Mouse (Mus musculus) E14TG2a.4 (cell line): ENCODE results near the gene Srgap2.
"Not testable (repeated sequence)": the region's sequence is repeated elsewhere in the genome, so short reads cannot be mapped to it uniquely, and the experiment has no call there.

ENCODE experiments used
- H3K27me3 ChIP-seq: 2 replicates; pipeline ENCODE4 v1.6.1; 2014; ENCODE audit warnings: low read length, control low read depth; ENCODE audit not compliant: insufficient read depth
- H3K36me3 ChIP-seq: 2 replicates; pipeline ENCODE4 v1.6.1; 2014; ENCODE audit warnings: low read length, control low read depth; ENCODE audit not compliant: insufficient read depth
- H3K4me1 ChIP-seq: replicated peaks from 2 replicates; pipeline ENCODE4 v1.6.1; 2014; ENCODE audit warnings: low read depth, low read length, control low read depth
- H3K4me3 ChIP-seq: replicated peaks from 2 replicates; pipeline ENCODE4 v1.5.1; 2014; ENCODE audit warnings: mild to moderate bottlenecking, low read length
- H3K9me3 ChIP-seq: 2 replicates; pipeline ENCODE4 v1.6.1; 2014; ENCODE audit warnings: low read length, control low read depth
- CTCF ChIP-seq: conservative IDR thresholded peaks from 2 replicates; pipeline ENCODE4 v1.5.1; 2014; ENCODE audit warnings: low read length
- NANOG ChIP-seq: IDR thresholded peaks from 2 replicates; pipeline ENCODE4 v1.6.1; 2014; ENCODE audit warnings: borderline replicate concordance, low read length, mixed read lengths
- POU5F1 ChIP-seq: IDR thresholded peaks from 2 replicates; pipeline ENCODE4 v1.6.1; 2014; ENCODE audit warnings: low read length, borderline replicate concordance

Gene Srgap2

DNA sequence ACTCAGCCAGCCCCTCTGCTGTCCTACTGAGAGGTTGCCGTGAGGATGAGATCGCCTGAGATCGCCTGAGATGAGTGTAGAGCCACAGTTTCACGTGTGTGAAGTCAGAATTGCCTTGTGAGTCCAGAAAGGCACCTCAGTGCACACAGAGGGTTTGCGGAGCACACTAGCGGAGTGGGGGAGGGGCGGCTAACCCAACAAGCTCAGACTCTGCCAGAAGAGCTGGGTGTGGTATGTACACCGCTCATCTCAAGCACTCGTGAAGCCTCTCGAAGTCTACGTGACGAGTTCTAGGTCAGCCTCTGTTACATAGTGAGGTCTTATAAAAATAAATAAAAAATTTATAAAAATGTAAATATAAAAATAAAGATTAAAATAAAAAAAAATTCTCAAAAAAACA is 263.2 kb downstream of the Srgap2 start:
- no peak overlapping the region for H3K4me3 ChIP-seq
- peaks cover 31% of the 10 kb centered on the region for H3K4me1 ChIP-seq
- TF ChIP-seq POU5F1: no peak
- TF ChIP-seq NANOG: no peak
- no peak for TF ChIP-seq CTCF
- peaks cover 58% of the 10 kb centered on the region for H3K27me3 ChIP-seq
- no peaks in the 10 kb centered on the region for H3K36me3 ChIP-seq
- no peaks in the 10 kb centered on the region for H3K9me3 ChIP-seq

DNA sequence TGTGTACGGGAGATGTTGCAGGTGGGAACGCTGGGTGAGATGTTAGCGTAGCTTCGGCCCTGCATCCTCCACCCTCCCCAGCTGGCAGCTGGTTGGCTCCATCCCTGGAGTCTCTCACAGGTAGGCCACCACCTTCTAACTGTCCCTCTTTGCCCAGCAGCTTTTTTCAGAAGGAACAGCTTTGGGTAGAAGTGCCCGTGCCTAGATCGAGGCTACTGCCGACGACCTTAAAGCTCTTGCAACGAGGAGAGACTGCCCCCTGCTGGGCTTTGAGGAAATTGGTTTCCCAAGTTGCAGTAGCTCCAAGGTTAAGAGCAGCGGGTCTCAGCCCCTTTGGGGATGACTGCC is 266.9 kb downstream of the Srgap2 start:
- Histone ChIP-seq H3K9me3 (no peaks in the 10 kb centered on the region), H3K4me1 (peaks cover 32% of the 10 kb centered on the region), H3K36me3 (no peaks in the 10 kb centered on the region), H3K4me3 (peak overlapping the region; percentile 46), H3K27me3 (peaks cover 71% of the 10 kb centered on the region)
- no peak for TF ChIP-seq POU5F1
- TF ChIP-seq CTCF: peak; percentile 89

DNA sequence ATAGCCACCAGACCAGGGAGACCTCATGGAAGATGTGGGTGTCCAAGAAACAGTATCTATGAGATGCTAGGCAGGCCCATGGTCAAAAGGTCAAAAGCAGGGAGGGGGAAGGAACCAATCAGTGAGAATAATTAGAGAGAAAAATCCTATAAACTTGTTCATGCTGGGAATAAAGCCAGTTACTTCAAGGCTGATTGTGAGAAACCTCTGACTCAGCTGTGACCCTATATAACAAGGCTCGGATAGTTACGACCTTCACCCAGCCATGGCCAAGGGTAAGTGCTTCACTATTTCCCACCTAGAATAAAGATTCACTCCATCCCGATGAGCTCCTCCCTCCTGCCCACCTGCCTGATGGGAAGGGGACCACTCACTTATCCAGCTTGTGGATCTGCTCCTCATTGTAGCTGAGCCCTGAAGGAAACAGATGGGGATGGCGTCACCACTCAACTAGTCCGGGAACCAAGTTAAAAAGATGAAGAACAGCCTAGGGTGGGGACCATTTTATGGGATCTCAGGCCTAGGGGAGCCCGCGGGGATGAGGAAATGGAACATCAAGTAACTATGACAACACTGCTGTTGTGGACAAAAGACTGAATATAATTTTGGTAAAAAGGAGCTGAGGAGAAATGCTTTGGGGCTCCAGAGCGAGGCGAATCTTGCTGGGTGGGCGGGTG is 267.4 kb downstream of the Srgap2 start:
- Histone ChIP-seq H3K4me3 (peak overlapping the region; percentile 46), H3K27me3 (peaks cover 74% of the 10 kb centered on the region), H3K36me3 (no peaks in the 10 kb centered on the region), H3K4me1 (peaks cover 32% of the 10 kb centered on the region), H3K9me3 (no peaks in the 10 kb centered on the region)
- TF ChIP-seq POU5F1 (no peak), NANOG (peak; percentile 34; the same call in 1 of the 2 replicates)

DNA sequence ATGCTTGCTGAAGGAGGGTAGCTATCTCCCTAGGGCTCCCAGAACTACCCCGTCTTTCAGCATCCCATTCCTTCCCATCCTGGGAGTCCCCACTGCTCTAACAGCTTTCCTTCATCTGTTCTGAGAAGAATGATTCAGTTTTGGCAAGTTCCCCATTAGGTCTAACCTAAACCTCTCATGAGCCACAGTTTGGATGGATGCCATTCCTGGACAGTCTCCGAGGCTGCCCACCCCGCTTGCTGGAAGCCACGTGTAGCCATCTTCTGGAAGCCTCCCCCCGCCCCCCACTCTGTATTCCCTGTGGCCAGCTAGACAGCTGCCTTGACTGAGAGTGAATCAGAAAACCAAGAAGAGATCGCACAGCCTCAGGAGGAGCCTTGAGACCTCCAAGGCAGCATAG is 269.9 kb downstream of the Srgap2 start:
- H3K4me3 ChIP-seq: no peak overlapping the region
- no peak for TF ChIP-seq NANOG
- TF ChIP-seq CTCF: no peak
- no peak for TF ChIP-seq POU5F1
- no peaks in the 10 kb centered on the region for H3K9me3 ChIP-seq
- peaks cover 24% of the 10 kb centered on the region for H3K4me1 ChIP-seq
- no peaks in the 10 kb centered on the region for H3K36me3 ChIP-seq
- H3K27me3 ChIP-seq: peaks cover 86% of the 10 kb centered on the region

DNA sequence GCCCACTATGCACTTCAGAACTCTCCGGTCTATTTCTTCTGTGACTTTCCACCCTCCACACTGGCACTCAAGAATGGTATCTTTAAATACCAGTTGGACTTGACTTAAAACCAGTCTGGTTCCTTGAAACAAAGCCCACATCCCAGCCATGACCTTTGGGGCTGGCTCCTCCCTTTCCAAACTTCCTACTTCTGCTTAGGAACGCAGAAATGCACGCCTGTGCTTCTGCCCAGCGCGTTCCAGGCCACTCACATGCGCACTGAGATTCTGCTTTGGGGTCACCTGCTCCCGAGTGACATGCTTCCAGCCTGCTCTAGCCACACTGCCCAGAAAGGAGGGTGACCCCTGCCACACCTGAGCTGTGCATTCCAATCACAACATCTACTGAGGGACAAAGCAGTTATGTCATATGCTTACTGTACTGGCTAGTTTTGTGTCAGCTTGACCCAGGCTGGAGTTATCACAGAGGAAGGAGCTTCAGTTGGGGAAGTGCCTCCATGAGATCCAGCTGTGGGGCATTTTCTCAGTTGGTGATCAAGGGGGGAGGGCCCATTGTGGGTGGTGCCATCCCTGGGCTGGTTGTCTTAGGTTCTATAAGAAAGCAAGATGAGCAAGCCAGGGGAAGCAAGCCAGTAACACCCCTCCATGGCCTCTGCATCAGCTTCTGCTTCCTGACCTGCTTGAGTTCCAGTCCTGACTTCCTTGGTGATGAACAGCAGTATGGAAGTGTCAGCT is 274.5 kb downstream of the Srgap2 start:
- H3K4me1 ChIP-seq: not testable (repeated sequence)

DNA sequence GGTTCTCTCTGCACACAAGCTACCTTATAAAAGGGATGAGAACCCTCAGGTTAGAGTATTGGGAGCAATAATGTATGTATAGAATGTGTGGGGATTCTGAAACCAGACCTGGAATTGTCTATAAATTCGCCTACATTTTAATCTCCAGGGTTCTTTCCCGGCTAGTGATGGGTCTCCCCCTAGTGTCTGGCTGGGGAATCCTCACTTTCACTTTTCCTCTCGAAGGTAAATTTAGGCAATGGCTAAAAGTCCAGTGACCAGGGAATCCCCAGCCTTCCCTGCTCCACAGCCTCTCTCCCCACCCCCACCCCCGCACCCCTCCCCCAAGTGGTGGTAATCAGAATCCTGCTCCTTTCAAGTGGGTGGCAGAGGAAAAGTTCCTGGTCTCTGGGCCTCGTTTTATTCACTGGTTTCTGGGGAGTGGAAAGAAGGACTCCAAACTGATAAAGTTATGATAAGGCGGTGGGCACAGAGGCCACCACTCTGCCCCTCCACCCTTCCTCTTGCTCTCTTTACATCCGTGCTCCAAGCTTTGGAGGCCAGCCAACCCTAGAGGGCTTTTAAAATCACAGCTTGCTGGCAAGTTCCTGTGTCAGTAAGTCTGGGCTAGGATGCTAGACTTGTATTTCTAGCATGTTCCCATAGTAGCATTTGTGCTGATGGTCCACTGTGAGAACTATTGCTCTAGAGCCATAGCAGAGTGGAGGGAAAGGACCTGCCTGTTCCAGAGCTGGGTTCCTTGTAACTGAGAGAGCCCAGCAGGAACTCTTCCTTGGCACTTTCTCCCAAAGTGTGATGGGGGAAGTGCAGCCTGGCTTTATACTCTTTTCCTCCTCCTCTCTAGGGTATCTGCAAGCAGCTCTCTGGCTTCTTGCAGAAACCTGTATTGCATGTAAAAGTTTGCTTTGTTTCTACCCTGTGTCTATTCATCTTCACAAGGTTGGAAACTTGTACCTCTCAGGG is 280.4 kb downstream of the Srgap2 start:
- Histone ChIP-seq H3K4me3 (no peak overlapping the region), H3K9me3 (no peaks in the 10 kb centered on the region), H3K36me3 (no peaks in the 10 kb centered on the region), H3K27me3 (peaks cover 80% of the 10 kb centered on the region), H3K4me1 (peaks cover 18% of the 10 kb centered on the region)
- peak; percentile 71 for TF ChIP-seq CTCF
- no peak for TF ChIP-seq POU5F1

More for the DNA sequence above, 274.5 kb downstream of the Srgap2 start:
- H3K9me3 ChIP-seq, H3K36me3 ChIP-seq, H3K4me3 ChIP-seq: not testable (repeated sequence)
- H3K27me3 ChIP-seq: peaks cover 75% of the 10 kb centered on the region

DNA sequence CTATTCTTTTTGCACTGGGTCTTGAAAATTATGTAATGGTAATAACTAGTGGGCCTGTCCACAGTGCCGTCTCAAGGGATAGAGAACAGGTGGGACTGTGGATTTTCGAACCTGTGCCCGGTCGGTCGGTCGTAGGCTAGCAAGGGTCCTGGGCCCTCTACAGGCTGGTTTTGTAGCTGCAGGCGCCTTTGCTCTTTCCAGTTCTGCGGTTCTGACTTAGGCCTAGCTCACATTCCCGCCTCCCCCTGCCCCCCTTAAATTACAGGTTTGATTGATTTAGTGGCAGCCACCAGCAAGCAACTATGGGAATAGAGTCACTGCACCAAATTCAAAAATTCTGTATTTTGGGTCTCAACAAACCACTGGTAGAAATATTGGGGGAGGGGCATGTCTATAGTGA is 281.2 kb downstream of the Srgap2 start:
- Histone ChIP-seq H3K27me3 (peaks cover 84% of the 10 kb centered on the region), H3K36me3 (no peaks in the 10 kb centered on the region), H3K4me3 (peak overlapping the region; percentile 86), H3K4me1 (peaks cover 25% of the 10 kb centered on the region), H3K9me3 (no peaks in the 10 kb centered on the region)
- TF ChIP-seq CTCF (peak; percentile 66), POU5F1 (no peak), NANOG (no peak)

DNA sequence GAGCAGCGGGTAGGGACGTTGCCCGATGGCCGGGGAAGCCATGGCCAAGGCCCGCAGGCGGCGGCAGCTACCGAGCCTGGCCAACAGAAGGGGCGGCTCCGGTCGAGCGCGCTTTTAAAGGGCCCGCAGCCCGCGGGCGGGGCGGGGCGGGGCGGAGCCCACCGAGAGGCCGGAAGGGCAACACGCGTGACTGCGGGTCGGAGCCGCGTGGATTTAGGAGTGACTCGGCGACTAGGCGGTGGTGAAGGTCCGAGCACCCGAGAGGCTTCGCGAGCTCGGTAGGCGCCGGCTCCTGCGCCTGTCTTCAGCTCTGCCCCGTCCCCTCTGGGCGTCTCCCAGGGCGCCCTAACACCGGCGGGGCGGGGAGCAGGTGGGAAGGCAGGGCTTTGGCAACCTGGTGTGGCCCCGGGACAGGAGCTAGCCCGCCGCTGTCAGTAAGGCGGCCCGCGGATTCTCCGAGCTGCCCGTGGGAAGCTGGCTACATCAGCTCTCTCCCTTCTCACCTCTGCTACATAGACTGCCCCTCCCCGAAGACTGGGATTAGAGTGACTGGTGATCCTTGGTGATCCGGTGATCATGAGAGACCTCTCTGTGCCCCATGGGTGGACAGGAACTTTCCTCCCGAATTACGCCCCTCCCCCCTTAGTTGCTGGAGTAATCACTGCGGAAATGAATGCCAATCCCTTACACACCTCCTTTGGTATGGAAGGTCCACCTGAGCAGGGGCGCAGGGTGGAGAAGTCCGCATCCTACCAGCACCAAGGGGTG is 281.9 kb downstream of the Srgap2 start, which contains the start of gene Rassf5:
Rassf5 (minus strand) TSS at position 170 of the 768 bp plus-strand sequence.
- TF ChIP-seq NANOG: no peak
- TF ChIP-seq CTCF: no peak
- TF ChIP-seq POU5F1: no peak
- no peaks in the 10 kb centered on the region for H3K9me3 ChIP-seq
- H3K4me1 ChIP-seq: peaks cover 32% of the 10 kb centered on the region

More for the DNA sequence above, 281.9 kb downstream of the Srgap2 start, which contains the start of gene Rassf5:
- Histone ChIP-seq H3K36me3 (no peaks in the 10 kb centered on the region), H3K27me3 (peaks cover 87% of the 10 kb centered on the region), H3K4me3 (peak within 1 kb of the TSS; percentile 86)
